Mouse (Mus musculus) left cerebral cortex, postnatal 14 days (tissue): ENCODE results near the gene Lep. TPM values are rescaled to one million over a fixed set of nuclear protein-coding genes. Genes with fewer than 3 reads are reported as not detected.
A peak's percentile ranks its signal among the peaks of the same experiment; 100 is the strongest.

Source experiments
- DNase-seq, 2 experiments: peaks; one replicate each; pipeline ENCODE4 v3.0.0; 2021 to 2022; ENCODE audit warnings: low spot score in 2 of 2, mixed read lengths in 1 of 2
- intact Hi-C: fragments of 180-260 bp; cut with DNase I; formaldehyde crosslinking; loops from one replicate; pipeline ENCODE4 v1.15.1; 2025
- total RNA-seq, 2 experiments: library from RNA; stranded (reverse); gene quantifications; 2 replicates each; pipeline ENCODE4 v1.2.3; 2021

The Lep gene
- total RNA-seq, 2 experiments from 2014 or later: not detected

DNA sequence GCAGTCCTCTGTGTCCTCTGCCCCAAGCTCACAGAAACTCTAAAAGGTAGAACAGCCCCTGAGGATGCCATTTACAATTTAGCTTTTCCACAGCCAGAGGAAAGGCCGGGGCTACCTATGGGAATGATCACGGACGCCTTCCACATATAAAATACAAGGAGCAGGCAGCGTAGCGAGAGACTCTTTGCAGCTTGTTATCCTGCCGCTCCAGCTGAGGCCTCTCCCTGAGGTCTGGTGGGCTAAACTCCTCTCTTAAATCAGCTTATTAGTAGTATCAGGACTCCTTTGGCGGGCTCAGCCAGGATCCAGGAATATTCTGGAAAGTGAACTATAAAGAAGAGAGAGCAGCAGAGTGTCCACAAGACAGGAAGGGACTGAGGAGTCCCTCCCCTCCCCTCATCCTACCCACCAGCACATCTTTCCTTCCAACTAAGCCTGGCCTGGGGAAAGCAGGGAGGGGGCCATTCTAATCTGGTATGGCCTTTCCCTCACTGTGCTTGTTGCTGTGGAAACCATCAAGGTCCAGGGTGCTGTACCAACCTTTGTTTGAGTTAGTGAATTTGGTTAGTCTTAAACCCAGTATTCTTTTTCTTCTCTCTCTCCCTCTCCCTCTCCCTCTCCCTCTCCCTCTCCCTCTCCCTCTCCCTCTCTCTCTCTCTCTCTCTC lies 25.9 kb upstream of the Lep start:
- DNase-seq: no peak
- intact Hi-C loops: no loop called here

DNA sequence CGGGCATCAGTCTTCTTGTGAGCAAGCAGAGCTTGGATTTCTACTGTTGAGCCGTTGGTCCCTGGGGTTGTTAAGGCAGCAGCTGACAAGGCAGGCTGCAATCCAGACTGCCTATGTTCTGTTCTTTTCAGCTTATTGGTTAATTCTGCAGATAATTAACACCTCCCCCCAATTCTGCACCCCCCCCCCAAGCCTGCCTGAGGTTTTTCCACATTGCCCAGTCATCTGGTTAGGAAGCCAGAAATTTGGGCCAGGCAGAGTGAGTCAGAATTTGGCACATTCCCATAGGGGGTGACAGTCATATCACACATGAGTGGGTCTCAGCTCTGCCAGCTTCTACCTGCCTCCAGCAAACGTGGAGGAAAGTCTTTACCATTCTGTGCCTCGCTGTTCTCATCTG lies 23.3 kb upstream of the Lep start:
- no peak for DNase-seq
- intact Hi-C loops: no loop called here

DNA sequence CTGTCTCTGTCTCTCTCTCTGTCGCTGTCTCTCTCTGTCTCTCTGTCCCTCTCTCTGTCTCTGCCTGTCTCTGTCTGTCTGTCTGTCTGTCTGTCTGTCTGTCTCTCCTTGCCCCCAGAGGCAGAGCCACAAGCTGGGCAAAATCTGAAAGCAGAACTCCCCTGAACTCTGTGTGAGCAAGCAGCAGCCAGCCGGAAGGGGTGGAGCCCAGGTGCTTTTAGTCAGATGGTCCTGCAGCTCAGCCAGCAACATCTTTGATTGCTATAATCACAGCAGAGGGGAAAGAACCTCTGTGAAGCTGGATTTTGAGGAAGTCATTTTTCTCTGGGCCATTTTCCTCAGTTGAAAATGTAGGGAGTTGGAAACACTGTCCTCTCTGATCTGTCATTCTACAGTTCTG lies 19.8 kb upstream of the Lep start:
- DNase-seq: no peak
- intact Hi-C loops: no loop called here

DNA sequence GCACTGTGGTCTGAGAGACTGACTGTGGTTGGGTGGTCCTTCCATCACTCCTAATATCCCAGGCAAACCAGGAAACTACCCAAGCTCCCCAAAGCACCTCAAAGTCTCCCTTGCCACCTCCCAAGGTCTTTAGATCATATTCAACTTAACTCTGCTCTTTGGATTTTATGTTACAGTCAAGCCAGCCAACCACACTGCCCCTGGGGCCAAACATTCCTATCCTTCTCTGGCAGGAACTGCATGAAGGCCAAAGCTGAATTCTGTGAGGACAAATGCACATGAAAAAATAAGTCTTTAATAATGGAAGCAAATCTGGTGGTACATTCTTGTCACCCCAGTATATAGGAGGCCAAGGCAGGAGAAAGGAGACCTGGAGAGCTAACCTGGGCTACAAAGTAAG lies 16.0 kb upstream of the Lep start:
- intact Hi-C loops: no loop called here
- no peak for DNase-seq

DNA sequence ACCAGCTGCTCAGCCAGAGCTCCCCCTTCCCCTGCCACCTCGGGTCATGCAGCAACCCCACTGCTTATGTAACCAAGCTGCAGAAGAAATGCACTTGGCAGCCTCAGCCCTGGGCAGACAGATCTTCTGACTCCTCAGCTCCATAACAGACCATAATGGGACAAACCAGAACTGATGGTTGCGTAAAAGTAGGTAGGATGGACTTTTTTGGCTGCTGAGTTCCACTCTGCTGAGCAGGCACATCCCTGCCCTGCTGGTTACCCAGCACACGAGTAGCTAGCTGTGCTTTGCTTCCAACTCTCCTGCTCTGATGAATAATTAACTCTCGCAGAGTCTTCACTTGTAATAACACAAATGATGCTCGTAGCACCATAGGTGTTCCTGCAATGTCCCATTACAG lies 10.1 kb upstream of the Lep start:
- DNase-seq: no peak

DNA sequence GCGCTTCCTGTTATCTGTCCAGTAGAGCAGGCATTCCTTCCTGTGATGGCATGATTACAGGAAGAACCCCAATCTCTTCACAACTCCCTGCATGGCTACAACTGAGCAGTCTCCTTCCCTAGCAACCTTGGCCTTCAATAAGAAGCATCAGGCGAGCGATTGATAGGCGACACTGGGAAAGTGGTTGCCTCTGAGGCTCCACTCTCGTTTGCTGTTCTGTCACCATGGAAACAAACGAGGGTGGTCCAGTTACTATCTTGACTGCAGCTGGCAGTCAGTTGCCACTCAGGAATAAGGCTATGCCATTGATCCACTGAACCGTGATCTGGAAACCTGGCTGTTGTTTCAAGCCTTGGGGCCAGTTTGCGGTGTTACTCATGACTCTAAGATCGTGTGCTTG lies 7.8 kb upstream of the Lep start:
- DNase-seq: no peak
- intact Hi-C loops: no loop called here

More for the DNA sequence above, 10.1 kb upstream of the Lep start:
- intact Hi-C loops: no loop called here

DNA sequence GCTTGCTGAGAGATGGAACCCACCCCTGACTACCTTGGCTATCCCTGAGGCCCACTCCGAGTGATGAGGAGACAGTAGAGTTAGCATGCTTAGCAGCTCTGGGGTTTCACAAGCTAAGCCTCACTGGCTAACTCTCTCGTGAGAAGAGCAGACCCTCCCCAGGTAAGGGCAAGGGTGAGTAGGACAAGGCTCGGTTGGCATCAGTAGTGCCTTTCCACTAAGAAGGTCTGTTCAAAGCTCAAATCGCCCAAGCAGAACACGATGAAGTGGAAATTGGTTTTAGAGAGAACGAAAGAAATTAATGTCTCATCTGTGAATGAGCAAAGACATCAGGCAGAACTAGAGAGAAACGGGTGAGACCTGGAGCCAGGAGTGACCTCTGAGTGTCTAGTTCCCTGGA lies 6.8 kb upstream of the Lep start:
- intact Hi-C loops: no loop called here
- DNase-seq: no peak

DNA sequence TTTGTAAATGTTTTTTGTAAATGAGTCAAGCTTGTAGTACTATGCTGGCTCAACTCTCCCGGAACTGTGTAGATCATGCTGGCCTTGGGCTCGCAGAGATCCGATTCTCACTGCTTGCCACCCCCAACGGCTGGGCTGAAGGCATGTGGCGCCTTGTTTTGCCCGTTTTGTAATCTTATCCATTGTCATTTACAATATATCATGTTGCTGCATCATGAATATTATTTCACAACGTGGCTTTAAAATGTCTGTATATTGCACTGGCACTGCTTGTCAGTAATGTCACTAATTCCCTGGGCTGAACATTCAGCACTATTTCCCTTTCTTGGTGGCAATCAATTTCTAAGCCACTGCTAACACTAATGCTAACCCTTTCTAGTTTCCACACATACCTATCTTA lies 3.6 kb upstream of the Lep start:
- DNase-seq: no peak
- intact Hi-C loops: no loop called here

DNA sequence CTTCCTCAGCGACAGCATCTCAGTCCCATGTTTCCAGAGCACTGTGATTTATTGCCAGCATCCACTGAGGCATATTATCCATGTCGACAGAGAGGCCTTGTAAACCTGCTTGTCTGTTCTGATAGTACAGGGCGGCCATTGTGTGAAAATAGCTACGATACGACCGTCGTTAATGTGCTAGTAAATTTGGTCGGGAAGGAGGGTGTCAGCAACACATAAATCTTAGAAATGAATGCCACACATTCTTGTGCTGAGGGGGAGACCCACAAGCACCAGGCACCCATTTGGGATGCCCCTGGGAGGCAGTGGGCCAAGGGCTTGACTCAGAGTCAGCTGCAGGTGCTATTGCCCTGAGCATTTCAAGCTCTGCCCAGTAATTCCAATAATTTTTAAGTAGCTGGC lies 6.4 kb downstream of the Lep start:
- no peak for DNase-seq
- intact Hi-C loops: no loop called here

DNA sequence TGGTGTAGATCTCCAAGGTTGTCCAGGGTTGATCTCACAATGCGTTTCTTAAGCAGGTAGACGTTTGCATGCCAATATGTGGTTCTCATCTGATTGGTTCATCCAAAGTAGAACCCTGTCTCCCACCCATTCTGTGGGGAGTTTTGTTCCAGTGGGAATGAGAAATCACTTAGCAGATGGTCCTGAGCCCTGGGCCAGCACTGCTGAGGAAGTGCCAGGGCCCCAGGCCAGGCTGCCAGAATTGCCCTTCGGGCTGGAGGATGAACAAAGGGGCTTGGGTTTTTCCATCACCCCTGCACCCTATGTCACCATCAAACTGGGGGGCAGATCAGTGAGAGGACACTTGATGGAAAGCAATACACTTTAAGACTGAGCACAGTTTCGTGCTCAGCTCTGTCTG lies 12.2 kb downstream of the Lep start:
- no peak for DNase-seq
- intact Hi-C loops: no loop called here

DNA sequence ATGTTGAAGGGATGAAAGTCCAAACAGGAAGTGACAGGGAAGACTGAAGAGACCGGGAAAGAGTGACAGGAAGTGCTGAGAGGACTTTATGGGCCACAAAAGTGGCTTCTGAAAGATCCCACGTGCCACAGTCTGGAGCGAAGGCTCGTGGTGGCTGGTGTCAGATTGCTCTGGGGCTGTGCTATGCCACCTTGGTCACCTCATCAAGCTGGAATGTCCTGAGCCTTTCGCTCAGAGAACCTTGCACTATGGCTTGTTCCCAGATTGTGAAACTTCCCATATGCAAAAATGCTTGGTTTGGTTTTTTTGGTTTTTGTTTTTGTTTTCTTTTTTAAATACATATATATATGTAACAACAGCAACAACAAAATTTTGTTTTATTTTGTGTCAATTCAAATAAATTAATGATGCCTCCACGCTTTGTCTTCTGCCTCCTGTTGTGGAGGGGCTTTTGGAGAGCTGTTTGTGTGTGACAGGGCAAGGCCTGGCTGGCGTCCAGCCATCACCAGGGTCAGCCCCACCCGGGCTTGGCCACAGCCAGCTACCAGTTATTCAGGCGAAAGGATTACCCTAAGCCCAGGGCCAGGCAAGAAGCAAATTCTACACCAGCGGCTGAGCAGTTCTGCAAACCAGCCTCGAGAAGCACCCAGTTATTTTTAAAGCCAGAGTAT lies 13.6 kb downstream of the Lep start:
- DNase-seq: no peak

DNA sequence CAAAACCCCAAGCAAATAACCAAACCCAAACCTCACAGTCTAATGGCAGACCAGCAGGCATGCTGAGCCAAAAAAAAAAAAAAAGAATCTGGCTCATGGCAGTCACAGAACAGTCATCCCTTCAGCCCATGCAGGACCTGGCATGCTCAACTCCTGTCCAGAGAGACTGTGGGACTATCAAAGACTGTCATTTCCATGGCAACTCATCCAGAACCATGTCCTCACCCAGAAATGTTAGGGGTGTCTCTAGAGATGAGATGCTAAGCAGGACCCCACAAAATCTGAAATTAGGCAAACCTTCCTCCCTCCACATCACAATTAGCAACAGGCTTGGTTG lies 14.1 kb downstream of the Lep start:
- intact Hi-C loops: no loop called here
- no peak for DNase-seq

More for the DNA sequence above, 13.6 kb downstream of the Lep start:
- intact Hi-C loops: no loop called here

DNA sequence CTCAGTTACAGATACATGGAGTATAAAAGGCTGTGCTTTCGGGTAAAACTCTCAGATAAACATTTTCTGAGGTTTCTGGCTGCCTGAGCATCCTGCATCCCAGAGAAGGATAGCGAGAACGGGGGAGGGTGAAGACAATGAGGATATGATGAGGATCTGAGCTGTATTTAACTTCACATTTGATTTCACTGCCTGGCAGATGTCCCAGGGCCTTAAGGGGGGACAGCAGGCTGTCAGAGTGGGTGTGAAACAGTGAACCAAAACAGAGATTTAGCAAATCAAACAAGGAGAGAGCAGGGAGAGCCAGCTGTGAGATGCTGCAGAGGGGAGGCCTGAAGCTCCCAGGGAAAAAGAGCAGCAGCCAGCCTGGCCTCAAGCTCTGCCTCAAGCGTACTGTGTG lies 19.3 kb downstream of the Lep start:
- intact Hi-C loops: no loop called here
- DNase-seq: peak; percentile 62 to 90

DNA sequence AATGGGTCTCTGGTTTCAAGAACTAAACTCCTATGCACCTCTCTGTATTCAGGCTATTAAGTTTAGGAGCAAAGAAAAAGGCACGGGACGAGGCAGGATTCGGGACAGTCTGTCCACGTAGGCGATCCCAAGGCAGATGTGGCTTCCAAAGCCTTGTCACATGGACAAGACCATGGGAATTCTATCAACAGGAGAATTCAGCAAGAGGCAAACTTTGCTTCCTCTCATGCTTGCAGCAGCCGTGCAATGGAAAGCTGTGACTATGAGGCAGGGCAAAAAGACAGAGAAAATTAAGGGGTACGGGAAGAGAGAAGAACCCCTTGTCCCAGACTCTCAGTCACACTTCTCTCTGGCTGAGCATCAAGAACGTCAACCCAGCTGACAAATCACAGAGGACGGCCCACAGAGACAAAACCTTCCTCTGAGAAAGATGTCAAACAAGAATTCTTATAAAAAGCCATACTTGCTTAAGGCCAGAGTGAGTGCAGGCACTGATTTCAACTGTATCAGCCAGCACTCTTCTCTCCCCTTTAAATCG lies 21.9 kb downstream of the Lep start:
- intact Hi-C loops: no loop called here
- DNase-seq: no peak

DNA sequence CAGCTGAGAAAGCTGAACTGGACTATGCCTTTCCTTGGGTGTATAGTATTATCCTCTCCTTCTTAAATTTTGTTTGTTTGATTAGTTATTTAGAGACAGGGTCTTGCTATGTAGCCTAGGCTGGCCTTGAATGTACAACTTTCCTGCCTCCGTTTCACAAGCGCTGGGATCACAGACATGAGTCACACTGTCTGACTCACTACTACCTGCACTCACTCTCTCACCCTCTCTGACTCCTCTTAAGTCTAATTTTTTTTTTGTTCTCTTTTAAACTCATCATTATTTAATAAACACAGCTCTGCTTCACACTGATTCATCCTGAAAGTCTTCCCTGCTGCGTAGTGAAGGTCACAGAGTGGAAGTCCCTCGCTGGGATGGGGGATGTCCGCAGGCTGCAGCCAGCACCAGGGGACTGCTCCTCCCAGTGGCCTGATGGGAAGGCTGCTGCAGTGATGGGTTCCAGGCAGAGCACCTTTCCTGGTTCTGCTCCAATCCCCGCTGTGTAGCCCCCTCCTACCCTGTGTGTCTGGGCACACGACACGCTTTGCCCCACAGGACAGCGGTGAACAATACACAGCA lies 22.8 kb downstream of the Lep start:
- intact Hi-C loops: no loop called here
- DNase-seq: no peak

DNA sequence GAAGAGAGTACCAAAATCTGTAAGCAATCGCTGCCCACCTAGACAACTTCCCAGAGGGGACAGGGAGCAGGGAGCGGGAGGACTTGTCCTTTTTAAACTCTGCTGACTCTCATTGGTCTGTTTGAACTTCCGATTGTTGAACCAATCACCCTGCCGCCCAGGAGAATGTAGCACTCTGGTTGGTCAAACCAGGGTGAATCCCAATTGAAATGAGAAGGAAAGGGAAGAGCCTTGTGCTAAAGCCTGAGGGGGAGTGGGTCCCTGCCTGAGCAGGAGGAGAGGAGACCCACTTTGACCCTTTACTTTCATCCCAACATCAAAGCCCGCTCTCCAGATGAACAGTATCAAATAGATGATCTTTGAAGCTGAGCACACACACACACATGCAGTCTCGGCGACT lies 24.4 kb downstream of the Lep start:
- DNase-seq: no peak
- intact Hi-C loops: no loop called here

DNA sequence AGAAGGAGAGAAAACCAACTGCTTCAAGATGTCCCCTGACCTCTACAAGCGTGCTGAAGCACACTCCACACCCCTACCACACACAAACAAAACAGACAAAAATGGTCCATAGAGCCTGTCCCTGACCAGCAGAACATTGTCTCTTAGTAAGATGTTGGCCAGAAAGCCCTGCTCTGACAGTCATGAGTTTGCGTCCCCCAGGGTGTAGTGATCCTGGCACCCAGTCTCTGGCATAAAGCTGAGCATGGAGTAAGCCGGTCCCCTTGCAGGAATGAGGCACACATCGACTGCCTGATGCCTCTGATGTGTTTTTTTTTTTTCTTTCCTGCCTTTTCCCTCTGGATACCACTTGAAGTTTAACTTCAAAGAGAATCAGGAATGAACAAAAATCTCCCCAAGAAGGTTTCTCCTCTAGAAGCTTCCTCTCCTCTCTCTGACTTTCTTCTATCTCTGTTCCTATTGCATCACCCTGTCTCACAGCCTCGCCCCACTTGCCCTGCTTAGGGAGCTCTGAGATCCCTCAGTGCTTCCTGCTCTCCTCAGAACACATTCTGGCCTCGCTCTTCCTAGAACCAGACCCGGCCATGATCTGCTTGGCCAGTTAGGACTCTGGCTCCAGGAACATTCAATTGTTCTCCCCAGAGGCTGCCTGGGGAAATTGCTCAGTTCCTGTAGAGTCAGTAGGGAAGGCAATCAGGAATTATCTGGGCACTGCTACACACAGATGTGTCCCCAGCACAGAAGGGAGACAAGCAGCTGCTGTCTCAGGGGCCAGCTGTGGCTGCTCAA lies 28.1 kb downstream of the Lep start:
- intact Hi-C loops: no loop called here
- no peak for DNase-seq

DNA sequence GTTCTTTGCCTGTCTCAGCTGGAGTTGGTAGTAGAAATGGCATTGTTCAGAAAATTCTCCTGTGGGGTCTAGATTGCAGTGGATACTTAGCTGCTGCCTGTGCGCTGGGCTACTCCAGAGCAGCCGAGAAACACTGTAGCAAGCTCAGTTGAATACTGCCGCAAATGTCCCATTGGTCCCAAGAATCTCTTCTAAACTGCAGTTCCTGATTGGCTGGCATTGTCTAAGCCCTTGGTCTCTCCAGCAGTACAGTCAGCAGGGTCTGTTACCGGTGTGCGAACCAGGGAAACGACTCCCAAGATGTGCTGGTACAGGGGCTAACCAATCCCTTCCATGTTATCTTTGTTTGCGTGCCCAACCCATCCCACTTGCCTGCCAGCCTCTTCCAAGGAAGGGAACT lies 32.2 kb downstream of the Lep start:
- no peak for DNase-seq
- intact Hi-C loops: no loop called here

DNA sequence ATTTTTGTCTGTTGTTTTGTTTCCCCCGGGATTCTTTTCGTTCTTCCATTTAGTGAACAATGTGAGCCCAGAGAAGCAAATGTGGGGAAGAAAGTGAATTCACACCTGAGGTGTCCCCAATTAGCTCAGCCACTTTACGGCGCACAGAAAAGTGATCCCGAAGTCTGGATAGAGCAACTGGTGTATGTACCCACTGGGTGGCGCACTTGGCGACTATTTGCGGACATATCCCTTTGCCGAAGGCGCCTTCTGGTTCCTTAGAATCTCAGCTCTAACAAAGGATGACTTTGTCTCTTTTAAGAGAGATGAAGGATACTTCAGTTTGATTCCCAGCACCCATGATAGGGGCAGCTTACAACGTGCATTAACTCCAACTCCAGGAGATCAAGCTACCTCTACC lies 32.9 kb downstream of the Lep start:
- peak in 1 of 2 experiments; percentile 14 for DNase-seq
- intact Hi-C loops: no loop called here

DNA sequence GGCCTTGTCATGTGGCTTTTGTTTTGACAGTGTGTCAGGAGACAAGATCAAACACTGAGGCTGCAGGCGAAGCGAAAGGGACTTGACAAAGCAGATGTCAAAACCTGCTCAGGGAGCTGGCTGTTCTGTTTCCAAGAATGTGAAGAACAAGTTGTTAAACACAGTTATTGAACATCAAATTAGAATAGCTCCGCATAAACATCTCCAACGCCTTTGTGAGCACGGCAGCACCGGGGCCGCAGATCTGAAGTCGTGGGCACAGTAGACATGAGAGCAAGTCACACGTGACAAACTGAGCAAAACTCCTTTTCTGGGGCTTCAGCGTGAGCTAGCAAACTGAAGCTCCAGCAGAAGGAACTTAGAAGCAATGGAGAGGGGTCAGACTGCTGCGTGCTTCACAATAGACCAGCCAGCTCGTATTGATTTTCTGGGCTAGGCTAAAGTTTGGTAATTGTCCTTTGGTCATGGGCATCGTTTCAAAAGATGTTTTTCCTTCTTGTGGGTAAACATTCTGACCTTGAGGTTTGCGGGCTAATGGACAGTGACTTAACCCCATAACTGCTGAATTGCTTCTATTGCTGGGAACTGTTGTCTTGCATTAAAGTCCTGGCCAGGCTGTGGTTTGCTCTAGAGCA lies 39.6 kb downstream of the Lep start:
- DNase-seq: peak; percentile 58 to 78
- intact Hi-C loops: no loop called here
